Mouse (Mus musculus): ENCODE results near the gene Exo1.

The Exo1 gene

GRCm38 (mm10) chr1:175950851-175951250 is 70.5 kb downstream of the Exo1 start:
- CTCF ChIA-PET, result no interaction called here

- CTCF ChIA-PET, result no interaction called here
These were observed 81.4 kb downstream of the Exo1 start for GRCm38 (mm10) chr1:175961786-175962185.
